14 mouse cellular contexts compared by ENCODE assay signal in genomic region chr3:86745769-86746512, GRCm38 (mm10).
DNase-seq lines count a peak whose midpoint lies in the region; ATAC-seq lines count a peak whose summit lies in the region.
"Had no signal": no experiment of that assay in that cellular context is flagged by ENCODE, and none has a peak within 500 bp of the region (broad histone marks: within the 10 kb centered on the region; RNA-seq: fewer than 3 reads in every experiment).

No protein-coding gene starts in this region.

- no peaks in the 10 kb centered on the region for H3K27me3 ChIP-seq in embryonic facial prominence, embryonic 14.5 days (replicated peaks; ENCODE audit: control insufficient read depth, insufficient read depth, low read length)
- H3K27me3 ChIP-seq in hindbrain, embryonic 16.5 days (replicated peaks; ENCODE audit: control insufficient read depth, insufficient read depth, low read length) = no peaks in the 10 kb centered on the region
- no peaks in the 10 kb centered on the region for H3K27me3 ChIP-seq in neural tube, embryonic 12.5 days (replicated peaks)
- H3K27me3 ChIP-seq: liver, embryonic 13.5 days had no signal

- no peaks in the 10 kb centered on the region for H3K36me3 ChIP-seq in embryonic facial prominence, embryonic 14.5 days (ENCODE audit: control insufficient read depth, insufficient read depth, low read length)
- H3K36me3 ChIP-seq in hindbrain, embryonic 16.5 days (ENCODE audit: control insufficient read depth, insufficient read depth, low read length) = no peaks in the 10 kb centered on the region
- H3K36me3 ChIP-seq in neural tube, embryonic 12.5 days = no peaks in the 10 kb centered on the region
- H3K36me3 ChIP-seq: liver, embryonic 13.5 days had no signal

- H3K27ac ChIP-seq in embryonic facial prominence, embryonic 14.5 days (replicated peaks; ENCODE audit: low read depth, low read length) = peak overlapping the region; percentile 49
- peak overlapping the region; percentile 75 for H3K27ac ChIP-seq in hindbrain, embryonic 16.5 days (ENCODE audit: low read depth, low read length)
- H3K27ac ChIP-seq in neural tube, embryonic 12.5 days = no peak overlapping the region
- H3K27ac ChIP-seq: layer of hippocampus, adult 2 months; liver, embryonic 13.5 days; macrophage had no signal

- no peaks in the 10 kb centered on the region for H3K9me3 ChIP-seq in embryonic facial prominence, embryonic 14.5 days (ENCODE audit: control insufficient read depth, low read length)
- no peaks in the 10 kb centered on the region for H3K9me3 ChIP-seq in hindbrain, embryonic 16.5 days (ENCODE audit: control insufficient read depth, low read length)
- H3K9me3 ChIP-seq in neural tube, embryonic 12.5 days = no peaks in the 10 kb centered on the region
- H3K9me3 ChIP-seq: G1E; liver, embryonic 13.5 days had no signal

- no peak overlapping the region for H3K4me2 ChIP-seq in embryonic facial prominence, embryonic 14.5 days (ENCODE audit: low read depth, low read length)
- H3K4me2 ChIP-seq in hindbrain, embryonic 16.5 days (ENCODE audit: low read length) = peak overlapping the region; percentile 16
- no peak overlapping the region for H3K4me2 ChIP-seq in neural tube, embryonic 12.5 days (replicated peaks)
- H3K4me2 ChIP-seq: liver, embryonic 13.5 days had no signal

- peak; percentile 75; the same call in 1 of the 2 replicates for ATAC-seq in embryonic facial prominence, embryonic 14.5 days (ENCODE audit: low read depth)
- ATAC-seq in hindbrain, embryonic 16.5 days = peak; percentile 92
- peak; percentile 78 for ATAC-seq in neural tube, embryonic 12.5 days (ENCODE audit: low FRiP score, low read depth)
- no peak for ATAC-seq in megakaryocyte progenitor cell, adult 5-6 weeks (replicated peaks; ENCODE audit: poor library complexity)

- H3K4me1 ChIP-seq in embryonic facial prominence, embryonic 14.5 days (ENCODE audit: control insufficient read depth, insufficient read depth, low read length) = peaks cover 7% of the 10 kb centered on the region; the same call in 1 of the 2 replicates
- H3K4me1 ChIP-seq in hindbrain, embryonic 16.5 days (ENCODE audit: control insufficient read depth, insufficient read depth, low read depth, low read length) = peaks cover 13% of the 10 kb centered on the region
- peaks cover 12% of the 10 kb centered on the region; the same call in 1 of the 2 replicates for H3K4me1 ChIP-seq in neural tube, embryonic 12.5 days
- H3K4me1 ChIP-seq: liver, embryonic 13.5 days had no signal

- H3K9ac ChIP-seq in embryonic facial prominence, embryonic 14.5 days (ENCODE audit: low read depth, low read length) = no peak overlapping the region
- no peak overlapping the region for H3K9ac ChIP-seq in hindbrain, embryonic 16.5 days (ENCODE audit: low read depth, low read length)
- H3K9ac ChIP-seq in neural tube, embryonic 12.5 days = no peak overlapping the region
- H3K9ac ChIP-seq: liver, embryonic 13.5 days had no signal

- DNase-seq in kidney, adult 11 months = peak; percentile 45
- no peak for DNase-seq in kidney, adult 18-20 months
- DNase-seq in embryonic facial prominence, embryonic 14.5 days (ENCODE audit: low spot score) = no peak
- DNase-seq in c-Kit-positive CD71-positive TER-119-positive erythroid progenitor cells, embryonic 14.5 days (ENCODE audit: low spot score) = no peak
- no peak for DNase-seq in thymus, postnatal 4 days
- DNase-seq: gastrocnemius, postnatal 25 days; liver, embryonic 13.5 days; right cerebral cortex, postnatal 14 days had no signal

- no peak overlapping the region for H3K4me3 ChIP-seq in embryonic facial prominence, embryonic 14.5 days (ENCODE audit: low read depth, low read length)
- no peak overlapping the region for H3K4me3 ChIP-seq in hindbrain, embryonic 16.5 days (ENCODE audit: low read length)
- H3K4me3 ChIP-seq in neural tube, embryonic 12.5 days = no peak overlapping the region
- H3K4me3 ChIP-seq: layer of hippocampus, adult 2 months; liver, embryonic 13.5 days had no signal

- WGBS in embryonic facial prominence, embryonic 14.5 days = 67% methylated on average over 10 of the region's 10 CpGs
- WGBS in hindbrain, embryonic 16.5 days = 29% methylated on average over 10 of the region's 10 CpGs
- 54% methylated on average over 10 of the region's 10 CpGs for WGBS in neural tube, embryonic 12.5 days
